Comparison of ENCODE assay signal across 13 mouse cellular contexts in genomic region chr3:50003970-50004683, GRCm38 (mm10).
DNase-seq lines count a peak whose midpoint lies in the region; ATAC-seq and TF ChIP-seq lines count a peak whose summit lies in the region.
"Had no signal": no experiment of that assay in that cellular context is flagged by ENCODE, and none has a peak within 500 bp of the region (broad histone marks: within the 10 kb centered on the region; RNA-seq: fewer than 3 reads in every experiment).

No protein-coding gene starts in this region.

- H3K4me3 ChIP-seq in hindbrain, embryonic 14.5 days (replicated peaks; ENCODE audit: low read length), result no peak overlapping the region
- no peak overlapping the region for H3K4me3 ChIP-seq in hindbrain, embryonic 13.5 days
- H3K4me3 ChIP-seq in lung, embryonic 14.5 days (ENCODE audit: low read depth, low read length), result no peak overlapping the region
- no peak overlapping the region for H3K4me3 ChIP-seq in lung, adult 2 months (replicated peaks; ENCODE audit: extremely low read depth, low read depth, low read length)
- no peak overlapping the region for H3K4me3 ChIP-seq in heart, embryonic 16.5 days (ENCODE audit: low read length)
- no peak overlapping the region for H3K4me3 ChIP-seq in stomach, embryonic 16.5 days (replicated peaks; ENCODE audit: low read length)
- H3K4me3 ChIP-seq: embryonic facial prominence, embryonic 15.5 days; gastrocnemius, adult 2 months had no signal

- no peaks in the 10 kb centered on the region for H3K27me3 ChIP-seq in hindbrain, embryonic 14.5 days (ENCODE audit: control insufficient read depth, insufficient read depth, low read length)
- no peaks in the 10 kb centered on the region for H3K27me3 ChIP-seq in hindbrain, embryonic 13.5 days
- H3K27me3 ChIP-seq in lung, embryonic 14.5 days (ENCODE audit: insufficient read depth, low read length), result no peaks in the 10 kb centered on the region
- H3K27me3 ChIP-seq in heart, embryonic 16.5 days (ENCODE audit: control insufficient read depth, insufficient read depth, low read length), result no peaks in the 10 kb centered on the region
- H3K27me3 ChIP-seq in stomach, embryonic 16.5 days (ENCODE audit: control insufficient read depth, insufficient read depth, low read length), result no peaks in the 10 kb centered on the region
- H3K27me3 ChIP-seq: embryonic facial prominence, embryonic 15.5 days had no signal

- peak; percentile 78; the same call in 1 of the 2 replicates for ATAC-seq in hindbrain, embryonic 14.5 days (ENCODE audit: low FRiP score)
- no peak for ATAC-seq in hindbrain, embryonic 13.5 days (ENCODE audit: low FRiP score)
- no peak; the same call in 1 of the 2 replicates for ATAC-seq in lung, embryonic 14.5 days (ENCODE audit: insufficient read depth)
- ATAC-seq in heart, embryonic 16.5 days (replicated peaks; ENCODE audit: extremely low read depth, insufficient read depth, low FRiP score), result peak; percentile 67; the same call in 1 of the 2 replicates
- peak; percentile 25; the same call in 1 of the 2 replicates for ATAC-seq in stomach, embryonic 16.5 days (ENCODE audit: insufficient read depth, low FRiP score)

- no peak overlapping the region for H3K27ac ChIP-seq in hindbrain, embryonic 14.5 days
- no peak overlapping the region for H3K27ac ChIP-seq in hindbrain, embryonic 13.5 days
- H3K27ac ChIP-seq in lung, embryonic 14.5 days (ENCODE audit: low read depth), result no peak overlapping the region
- peak overlapping the region; percentile 30; the same call in 1 of the 2 replicates for H3K27ac ChIP-seq in heart, embryonic 16.5 days (ENCODE audit: low read length)
- 0 out of 2 replicates have a peak overlapping the region, but pooled peaks have one; percentile 10 for H3K27ac ChIP-seq in stomach, embryonic 16.5 days (ENCODE audit: low read length)
- H3K27ac ChIP-seq: embryonic facial prominence, embryonic 15.5 days; gastrocnemius, adult 2 months had no signal

- H3K9ac ChIP-seq in hindbrain, embryonic 14.5 days, result no peak overlapping the region
- H3K9ac ChIP-seq in hindbrain, embryonic 13.5 days, result no peak overlapping the region
- H3K9ac ChIP-seq in lung, embryonic 14.5 days, result no peak overlapping the region
- H3K9ac ChIP-seq in heart, embryonic 16.5 days (ENCODE audit: low read length), result no peak overlapping the region
- H3K9ac ChIP-seq in stomach, embryonic 16.5 days (ENCODE audit: low read length), result no peak overlapping the region
- H3K9ac ChIP-seq: embryonic facial prominence, embryonic 15.5 days had no signal

- no peaks in the 10 kb centered on the region for H3K36me3 ChIP-seq in hindbrain, embryonic 14.5 days (replicated peaks; ENCODE audit: control insufficient read depth, insufficient read depth)
- H3K36me3 ChIP-seq in hindbrain, embryonic 13.5 days, result no peaks in the 10 kb centered on the region
- no peaks in the 10 kb centered on the region for H3K36me3 ChIP-seq in lung, embryonic 14.5 days (ENCODE audit: insufficient read depth)
- H3K36me3 ChIP-seq in heart, embryonic 16.5 days (ENCODE audit: control insufficient read depth, insufficient read depth), result no peaks in the 10 kb centered on the region
- no peaks in the 10 kb centered on the region for H3K36me3 ChIP-seq in stomach, embryonic 16.5 days (ENCODE audit: control insufficient read depth, insufficient read depth, low read length)
- H3K36me3 ChIP-seq: embryonic facial prominence, embryonic 15.5 days had no signal

- DNase-seq in hindbrain, embryonic 14.5 days (ENCODE audit: low spot score), result no peak
- peak; percentile 53 for DNase-seq in lung, embryonic 14.5 days
- no peak for DNase-seq in lung, adult 2 months
- DNase-seq in ovary, postnatal 36 days (ENCODE audit: low spot score), result no peak
- DNase-seq: cerebellum, adult 9-11 months; gastrocnemius, adult 2 months; lung, postnatal 14 days; spleen, adult 18-20 months; thymus, postnatal 14 days had no signal

- H3K9me3 ChIP-seq in hindbrain, embryonic 14.5 days (ENCODE audit: control insufficient read depth, low read length), result no peaks in the 10 kb centered on the region
- H3K9me3 ChIP-seq in hindbrain, embryonic 13.5 days, result no peaks in the 10 kb centered on the region
- no peaks in the 10 kb centered on the region for H3K9me3 ChIP-seq in lung, embryonic 14.5 days (ENCODE audit: low read depth, low read length)
- H3K9me3 ChIP-seq in heart, embryonic 16.5 days (replicated peaks; ENCODE audit: control insufficient read depth, low read length), result no peaks in the 10 kb centered on the region
- H3K9me3 ChIP-seq in stomach, embryonic 16.5 days (replicated peaks; ENCODE audit: control insufficient read depth, low read length), result no peaks in the 10 kb centered on the region
- H3K9me3 ChIP-seq: embryonic facial prominence, embryonic 15.5 days had no signal

- no peak for TF ChIP-seq POLR2A in lung, adult 2 months (IDR thresholded peaks at IDR 0.05; ENCODE audit: borderline replicate concordance, extremely low read depth, low read depth, low read length)

- no peaks in the 10 kb centered on the region for H3K4me1 ChIP-seq in hindbrain, embryonic 14.5 days (replicated peaks; ENCODE audit: control insufficient read depth, insufficient read depth, low read length)
- no peaks in the 10 kb centered on the region for H3K4me1 ChIP-seq in hindbrain, embryonic 13.5 days (replicated peaks)
- H3K4me1 ChIP-seq in lung, embryonic 14.5 days (ENCODE audit: insufficient read depth), result peaks cover 3% of the 10 kb centered on the region; the same call in 1 of the 2 replicates
- H3K4me1 ChIP-seq in lung, adult 2 months (ENCODE audit: control insufficient read depth, insufficient read depth, low read length), result no peaks in the 10 kb centered on the region
- peaks cover 3% of the 10 kb centered on the region; the same call in 1 of the 2 replicates for H3K4me1 ChIP-seq in heart, embryonic 16.5 days (ENCODE audit: control insufficient read depth, insufficient read depth, low read length)
- H3K4me1 ChIP-seq in stomach, embryonic 16.5 days (ENCODE audit: control insufficient read depth, insufficient read depth, low read length), result no peaks in the 10 kb centered on the region
- H3K4me1 ChIP-seq: embryonic facial prominence, embryonic 15.5 days had no signal

- no peak for TF ChIP-seq CTCF in lung, embryonic 14.5 days (IDR thresholded peaks at IDR 0.05; ENCODE audit: low read depth)
- TF ChIP-seq CTCF in lung, adult 2 months (IDR thresholded peaks at IDR 0.05; ENCODE audit: insufficient read depth, low read length), result no peak

- WGBS in hindbrain, embryonic 14.5 days, result 64% methylated on average over 5 of the region's 5 CpGs
- 76% methylated on average over 5 of the region's 5 CpGs for WGBS in hindbrain, embryonic 13.5 days
- 27% methylated on average over 5 of the region's 5 CpGs for WGBS in lung, embryonic 14.5 days
- 29% methylated on average over 5 of the region's 5 CpGs for WGBS in lung, adult 2 months
- WGBS in heart, embryonic 16.5 days, result 20% methylated on average over 5 of the region's 5 CpGs
- WGBS in stomach, embryonic 16.5 days, result 20% methylated on average over 5 of the region's 5 CpGs

- no peak overlapping the region for H3K4me2 ChIP-seq in hindbrain, embryonic 14.5 days (replicated peaks)
- H3K4me2 ChIP-seq in hindbrain, embryonic 13.5 days, result no peak overlapping the region
- no peak overlapping the region for H3K4me2 ChIP-seq in lung, embryonic 14.5 days
- H3K4me2 ChIP-seq in heart, embryonic 16.5 days (ENCODE audit: low read depth, low read length), result peak overlapping the region; percentile 8; the same call in 1 of the 2 replicates
- no peak overlapping the region for H3K4me2 ChIP-seq in stomach, embryonic 16.5 days (ENCODE audit: low read depth, low read length)
- H3K4me2 ChIP-seq: embryonic facial prominence, embryonic 15.5 days had no signal

Comparison
In these comparisons a context has a peak if more than half of its experiments do, and no peak if none do; other contexts are left out.
1. ATAC-seq: peak in hindbrain, embryonic 14.5 days (single experiment), heart, embryonic 16.5 days (single experiment) and stomach, embryonic 16.5 days (single experiment); none in hindbrain, embryonic 13.5 days (single experiment) and lung, embryonic 14.5 days (single experiment).
2. H3K27ac ChIP-seq: peak in heart, embryonic 16.5 days (single experiment) and stomach, embryonic 16.5 days (single experiment); none in hindbrain, embryonic 14.5 days (single experiment), hindbrain, embryonic 13.5 days (single experiment) and lung, embryonic 14.5 days (single experiment).